Mouse (Mus musculus): ENCODE results near the gene Trmt10c. TPM values are rescaled to one million over a fixed set of nuclear protein-coding genes. Genes with fewer than 3 reads are reported as not detected.
"Not testable (repeated sequence)": the region's sequence is repeated elsewhere in the genome, so short reads cannot be mapped to it uniquely, and the experiment has no call there.

Gene Trmt10c
- polyA plus RNA-seq, 1 experiment from 2014 or later, result 20.0 TPM

DNA sequence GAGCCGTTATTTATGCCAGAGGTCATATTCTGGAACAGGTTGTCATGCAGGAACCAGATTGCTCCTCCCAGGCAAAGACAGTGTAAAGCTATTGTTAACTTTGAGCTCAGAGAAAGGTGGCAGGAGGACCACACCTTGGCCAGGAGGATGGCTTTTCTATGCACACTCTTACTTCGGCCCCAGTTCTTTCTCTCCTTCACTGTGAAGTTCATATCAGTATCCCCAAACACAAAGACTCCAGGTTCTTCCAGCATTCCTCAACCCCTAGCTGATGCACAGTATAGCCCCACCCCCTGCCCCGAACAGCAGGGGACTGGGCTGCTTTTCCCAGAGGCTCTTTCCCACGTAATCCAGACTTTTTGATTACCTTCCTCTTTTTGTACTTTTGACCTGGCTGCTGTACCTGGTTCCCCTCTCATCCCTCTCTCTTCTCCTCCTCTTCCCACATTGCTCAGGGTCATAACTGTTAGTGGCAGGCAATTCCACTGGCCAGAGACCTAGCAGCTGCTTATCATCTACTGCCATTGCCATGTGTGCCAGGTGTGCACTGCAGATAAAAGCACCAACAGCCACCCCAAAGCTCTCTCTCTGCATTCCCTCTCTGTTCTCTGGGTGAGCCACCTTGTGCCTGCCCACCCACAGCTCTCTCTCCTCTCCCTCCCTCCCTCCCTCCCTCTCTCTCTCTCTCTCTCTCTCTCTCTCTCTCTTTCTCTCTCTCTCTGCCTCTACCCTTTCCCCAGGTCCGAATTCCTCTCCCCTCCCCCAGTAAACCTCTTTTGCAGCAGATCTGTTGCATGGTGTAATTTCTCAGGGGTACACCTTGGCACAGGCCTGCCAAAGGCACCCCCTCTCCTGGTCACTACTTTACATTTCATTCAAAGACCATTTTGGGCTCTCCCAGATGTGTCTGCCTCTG is 34.0 kb upstream of the Trmt10c start:
- Histone ChIP-seq H3K4me1 (replicated peaks) (peaks cover 4% of the 10 kb centered on the region), H3K36me3 (no peaks in the 10 kb centered on the region), H3K27ac (no peak overlapping the region), H3K9ac (no peak overlapping the region), H3K4me3 (no peak overlapping the region), H3K4me2 (no peak overlapping the region), H3K27me3 (no peaks in the 10 kb centered on the region), H3K9me3 (replicated peaks) (no peaks in the 10 kb centered on the region)
- 39% methylated on average over 5 of the region's 5 CpGs for WGBS
- ATAC-seq (replicated peaks; ENCODE audit: insufficient number of reproducible peaks, insufficient read depth, low FRiP score, low read depth), result no peak

DNA sequence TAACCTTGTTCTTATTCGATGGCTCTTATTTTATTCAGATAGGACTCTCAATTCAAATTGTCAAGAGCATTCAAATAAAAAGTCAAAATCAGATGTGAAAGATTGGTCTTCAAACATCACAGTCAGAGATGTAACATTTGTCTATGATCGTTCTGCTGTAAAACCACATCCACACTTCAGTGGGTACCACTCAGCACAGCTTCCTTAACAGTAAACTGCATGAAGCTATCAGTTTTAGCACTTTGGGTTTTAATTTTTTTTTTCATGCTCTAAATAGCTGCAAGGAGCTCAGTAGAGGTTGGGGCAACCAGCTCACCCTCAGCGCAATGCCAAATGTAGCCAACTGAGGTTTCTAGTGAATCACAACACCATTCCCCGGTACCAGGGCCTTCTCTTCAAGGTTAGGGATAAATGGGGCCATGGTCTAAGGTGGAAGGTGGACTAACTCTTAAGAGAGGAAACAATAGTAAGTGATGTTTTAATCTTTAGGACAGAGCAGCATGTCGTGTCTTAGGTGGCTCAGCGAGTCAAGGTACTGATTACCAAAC is 31.0 kb upstream of the Trmt10c start:
- no peak for ATAC-seq (replicated peaks; ENCODE audit: insufficient number of reproducible peaks, insufficient read depth, low FRiP score, low read depth)
- H3K9ac ChIP-seq, result no peak overlapping the region
- H3K4me3 ChIP-seq, result no peak overlapping the region
- no peak overlapping the region for H3K4me2 ChIP-seq
- H3K4me1 ChIP-seq (replicated peaks), result no peaks in the 10 kb centered on the region
- 81% methylated on average over 6 of the region's 6 CpGs for WGBS
- H3K27ac ChIP-seq, result no peak overlapping the region
- 0 out of 2 replicates have a peak, but pooled peaks cover 5% of the 10 kb centered on the region for H3K27me3 ChIP-seq
- H3K36me3 ChIP-seq, result no peaks in the 10 kb centered on the region
- no peaks in the 10 kb centered on the region for H3K9me3 ChIP-seq (replicated peaks)

DNA sequence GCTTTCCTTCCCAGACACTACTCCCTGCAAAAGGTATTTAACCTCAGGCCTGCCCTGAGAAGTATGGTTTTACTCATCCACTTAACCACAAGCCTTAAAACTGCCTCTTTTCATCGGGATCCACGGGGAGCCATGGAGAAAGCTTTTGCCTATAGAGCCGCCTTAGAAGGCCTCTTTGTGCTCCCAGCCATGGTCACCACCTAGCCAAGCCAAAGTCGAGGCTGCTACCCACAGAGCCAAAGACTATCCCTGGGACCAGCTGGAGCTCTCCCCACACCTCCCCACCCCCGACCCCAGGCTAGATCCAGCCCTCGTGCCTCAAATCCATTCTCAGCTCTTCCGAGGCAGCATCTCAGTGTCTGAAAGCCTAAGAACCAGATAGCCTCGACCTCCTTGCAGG is 28.5 kb upstream of the Trmt10c start:
- no peak overlapping the region for H3K4me2 ChIP-seq
- ATAC-seq (replicated peaks; ENCODE audit: insufficient number of reproducible peaks, insufficient read depth, low FRiP score, low read depth), result no peak
- H3K4me1 ChIP-seq (replicated peaks), result no peaks in the 10 kb centered on the region
- H3K9ac ChIP-seq, result no peak overlapping the region
- no peak overlapping the region for H3K27ac ChIP-seq
- no peak overlapping the region for H3K4me3 ChIP-seq
- 0 out of 2 replicates have a peak, but pooled peaks cover 5% of the 10 kb centered on the region for H3K27me3 ChIP-seq
- H3K36me3 ChIP-seq, result no peaks in the 10 kb centered on the region
- H3K9me3 ChIP-seq (replicated peaks), result no peaks in the 10 kb centered on the region
- WGBS, result 46% methylated on average over 8 of the region's 8 CpGs

DNA sequence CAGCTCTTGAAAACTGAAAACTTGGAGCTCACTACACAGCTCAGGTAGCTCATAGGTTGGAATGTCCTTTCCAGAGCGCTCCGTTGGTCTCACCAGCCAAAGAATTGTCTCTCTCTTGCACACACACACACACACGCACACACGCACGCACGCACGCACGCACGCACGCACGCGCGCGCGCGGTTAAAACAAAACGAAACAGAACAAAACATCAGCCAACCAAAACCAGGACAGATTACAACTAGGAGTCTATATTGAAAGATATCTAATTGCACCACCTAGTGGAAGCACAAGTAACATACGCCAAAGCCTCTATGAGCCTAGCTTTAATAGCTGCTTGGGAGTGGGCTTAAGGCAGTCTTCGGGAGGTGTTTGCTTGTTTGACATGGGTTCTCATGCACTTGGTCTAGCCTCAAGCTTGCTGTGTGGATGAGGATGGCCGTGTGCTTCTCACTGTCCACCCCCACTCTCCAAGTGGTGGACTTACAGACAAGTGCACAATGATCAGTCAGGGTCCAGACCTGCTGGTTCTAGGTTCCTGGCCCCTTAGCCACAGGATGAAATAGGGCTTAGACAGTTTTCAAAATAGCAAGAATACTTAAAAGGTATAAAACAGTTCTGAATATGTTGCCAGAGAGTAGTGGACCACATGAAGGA is 26.8 kb upstream of the Trmt10c start:
- H3K27me3 ChIP-seq, result 0 out of 2 replicates have a peak, but pooled peaks cover 5% of the 10 kb centered on the region
- peak overlapping the region; percentile 56 for H3K9ac ChIP-seq
- peak overlapping the region; percentile 69 for H3K4me2 ChIP-seq
- ATAC-seq (replicated peaks; ENCODE audit: insufficient number of reproducible peaks, insufficient read depth, low FRiP score, low read depth), result peak; percentile 77
- peak overlapping the region; percentile 59 for H3K4me3 ChIP-seq
- WGBS, result 12% methylated on average over 20 of the region's 20 CpGs
- peak overlapping the region; percentile 56; the same call in 1 of the 2 replicates for H3K27ac ChIP-seq
- H3K36me3 ChIP-seq, result no peaks in the 10 kb centered on the region
- no peaks in the 10 kb centered on the region for H3K4me1 ChIP-seq (replicated peaks)
- no peaks in the 10 kb centered on the region for H3K9me3 ChIP-seq (replicated peaks)

GRCm38 (mm10) chr16:56062981-56063380 is 25.4 kb upstream of the Trmt10c start:
- WGBS, result 73% methylated on average over 11 of the region's 11 CpGs
- Histone ChIP-seq H3K9ac (no peak overlapping the region), H3K9me3 (replicated peaks) (no peaks in the 10 kb centered on the region), H3K27me3 (0 out of 2 replicates have a peak, but pooled peaks cover 5% of the 10 kb centered on the region), H3K4me2 (no peak overlapping the region), H3K4me1 (replicated peaks) (no peaks in the 10 kb centered on the region), H3K27ac (no peak overlapping the region), H3K4me3 (no peak overlapping the region), H3K36me3 (no peaks in the 10 kb centered on the region)
- ATAC-seq (replicated peaks; ENCODE audit: insufficient number of reproducible peaks, insufficient read depth, low FRiP score, low read depth), result no peak

DNA sequence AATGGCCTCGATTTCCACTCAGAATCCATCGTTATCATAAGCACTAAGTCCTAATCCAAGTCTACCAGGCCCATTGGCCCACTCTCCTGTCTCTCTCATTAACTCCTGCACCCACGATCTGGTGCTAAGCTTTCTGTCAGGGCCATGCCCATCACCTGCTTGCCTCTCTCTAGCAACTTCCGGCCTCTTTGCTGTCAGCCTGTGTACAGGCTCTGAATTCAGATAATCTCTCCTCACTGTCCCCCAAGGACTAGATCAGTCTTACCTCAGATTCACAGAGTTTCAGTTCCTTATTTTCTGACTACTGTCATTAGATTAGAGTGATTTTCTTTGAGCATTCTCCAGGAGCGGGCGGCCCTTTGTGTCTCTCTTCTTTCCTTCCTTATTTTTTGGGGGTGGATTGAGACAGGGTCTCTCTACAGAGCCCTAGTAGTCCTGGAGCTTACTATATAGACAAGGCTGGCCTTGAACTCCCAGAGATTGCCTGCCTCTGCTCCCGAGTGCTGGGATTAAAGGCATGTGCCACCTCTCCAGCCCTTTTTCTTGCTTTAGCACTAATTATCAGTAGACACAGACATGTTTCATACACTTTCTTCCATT is 24.5 kb upstream of the Trmt10c start:
- H3K4me2 ChIP-seq, result no peak overlapping the region
- WGBS, result 62% methylated on average over 7 of the region's 7 CpGs
- no peak overlapping the region for H3K4me3 ChIP-seq
- H3K4me1 ChIP-seq (replicated peaks), result no peaks in the 10 kb centered on the region
- 0 out of 2 replicates have a peak, but pooled peaks cover 5% of the 10 kb centered on the region for H3K27me3 ChIP-seq
- H3K9ac ChIP-seq, result no peak overlapping the region
- H3K27ac ChIP-seq, result no peak overlapping the region
- H3K36me3 ChIP-seq, result no peaks in the 10 kb centered on the region
- no peaks in the 10 kb centered on the region for H3K9me3 ChIP-seq (replicated peaks)
- ATAC-seq (replicated peaks; ENCODE audit: insufficient number of reproducible peaks, insufficient read depth, low FRiP score, low read depth), result no peak

DNA sequence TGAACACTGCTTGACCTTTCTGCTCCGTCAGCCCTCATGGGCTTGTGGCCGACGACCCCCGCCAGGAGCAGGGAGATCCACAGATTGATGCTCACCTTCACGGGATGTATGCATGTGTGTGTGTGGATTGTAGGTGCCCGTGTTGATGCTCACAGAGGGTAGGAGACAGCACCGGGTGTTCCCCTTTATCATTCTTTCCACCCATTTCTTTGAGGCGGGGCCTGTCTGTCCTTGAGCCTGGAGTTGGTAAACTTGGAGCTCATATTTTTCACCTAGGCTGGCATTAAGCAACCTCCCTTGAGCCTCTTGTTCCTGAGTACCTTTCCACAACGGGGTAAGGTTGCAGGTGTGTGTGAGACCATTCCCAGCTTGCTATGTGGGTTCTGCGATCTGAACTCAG is 20.5 kb upstream of the Trmt10c start:
- Histone ChIP-seq H3K36me3 (no peaks in the 10 kb centered on the region), H3K4me3 (no peak overlapping the region), H3K4me1 (replicated peaks) (no peaks in the 10 kb centered on the region), H3K4me2 (no peak overlapping the region), H3K27ac (no peak overlapping the region), H3K9me3 (replicated peaks) (no peaks in the 10 kb centered on the region), H3K27me3 (no peaks in the 10 kb centered on the region), H3K9ac (no peak overlapping the region)
- no peak for ATAC-seq (replicated peaks; ENCODE audit: insufficient number of reproducible peaks, insufficient read depth, low FRiP score, low read depth)
- WGBS, result 77% methylated on average over 10 of the region's 10 CpGs

- Histone ChIP-seq H3K4me1 (replicated peaks) (no peaks in the 10 kb centered on the region), H3K27me3 (no peaks in the 10 kb centered on the region), H3K27ac (no peak overlapping the region), H3K9me3 (replicated peaks) (no peaks in the 10 kb centered on the region), H3K4me3 (no peak overlapping the region), H3K4me2 (no peak overlapping the region), H3K9ac (no peak overlapping the region), H3K36me3 (no peaks in the 10 kb centered on the region)
- no peak for ATAC-seq (replicated peaks; ENCODE audit: insufficient number of reproducible peaks, insufficient read depth, low FRiP score, low read depth)
- 70% methylated on average over 7 of the region's 7 CpGs for WGBS
Measured at GRCm38 (mm10) chr16:56056944-56057590, 19.4 kb upstream of the Trmt10c start.

DNA sequence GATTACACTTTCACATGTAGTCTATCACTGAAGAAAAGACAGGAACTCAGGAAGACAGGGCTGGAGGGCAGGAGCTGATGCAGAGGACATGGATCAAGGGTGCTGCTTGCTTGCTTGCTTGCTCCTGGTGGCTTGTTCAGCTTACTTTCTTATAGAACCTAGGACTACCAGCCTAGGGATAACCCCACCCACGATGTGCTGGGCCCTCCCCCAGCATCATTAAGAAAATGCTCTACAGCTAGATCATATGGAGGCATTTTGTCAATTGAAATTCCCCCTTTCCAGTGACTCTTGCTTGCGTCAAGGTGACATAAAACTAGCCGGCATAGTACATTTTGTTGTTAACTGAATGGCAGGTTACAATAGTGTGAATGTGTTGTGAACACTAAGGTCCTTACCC is 18.3 kb upstream of the Trmt10c start:
- H3K4me1 ChIP-seq (replicated peaks), result no peaks in the 10 kb centered on the region
- no peaks in the 10 kb centered on the region for H3K36me3 ChIP-seq
- no peaks in the 10 kb centered on the region for H3K27me3 ChIP-seq
- no peak overlapping the region for H3K9ac ChIP-seq
- no peak overlapping the region for H3K27ac ChIP-seq
- 81% methylated on average over 3 of the region's 3 CpGs for WGBS
- ATAC-seq (replicated peaks; ENCODE audit: insufficient number of reproducible peaks, insufficient read depth, low FRiP score, low read depth), result no peak
- H3K9me3 ChIP-seq (replicated peaks), result no peaks in the 10 kb centered on the region
- H3K4me2 ChIP-seq, result no peak overlapping the region
- H3K4me3 ChIP-seq, result no peak overlapping the region

- not testable (repeated sequence) for H3K9me3 ChIP-seq (replicated peaks); H3K9ac ChIP-seq; H3K4me3 ChIP-seq; H3K4me1 ChIP-seq (replicated peaks); H3K27me3 ChIP-seq; H3K36me3 ChIP-seq; H3K4me2 ChIP-seq; H3K27ac ChIP-seq; ATAC-seq (replicated peaks; ENCODE audit: insufficient number of reproducible peaks, insufficient read depth, low FRiP score, low read depth)
- WGBS, result no CpG with 5 or more reads among the region's 4 CpGs
Measured at GRCm38 (mm10) chr16:56048038-56048437, 10.4 kb upstream of the Trmt10c start, which contains the start of gene Senp7. Gene Senp7, plus strand, starts transcription at chr16:56048338.

DNA sequence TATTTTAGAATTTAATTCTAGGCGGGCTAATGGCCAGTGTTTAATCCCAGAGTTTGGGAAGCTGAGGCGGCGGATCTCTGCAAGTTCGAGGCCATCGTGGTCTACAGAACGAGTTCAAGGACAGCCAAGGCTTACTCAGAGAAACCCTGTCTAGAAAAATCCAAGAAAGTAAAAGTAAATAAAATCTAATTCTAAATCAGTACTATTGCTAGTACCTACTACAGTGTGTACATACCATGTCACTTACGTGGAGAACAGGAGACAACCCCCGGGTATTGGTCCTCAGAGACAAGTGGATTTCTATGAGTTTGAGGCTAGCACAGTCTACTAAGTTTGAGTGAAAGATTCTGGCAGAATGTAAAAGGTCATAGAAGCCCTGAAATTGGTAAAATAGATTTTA is 471 bp upstream of the Trmt10c start:
- Histone ChIP-seq H3K27me3 (no peaks in the 10 kb centered on the region), H3K4me2 (peak overlapping the region; percentile 65), H3K9ac (peak overlapping the region; percentile 85), H3K27ac (peak overlapping the region; percentile 86), H3K36me3 (peaks cover 16% of the 10 kb centered on the region), H3K9me3 (replicated peaks) (no peaks in the 10 kb centered on the region), H3K4me1 (replicated peaks) (peaks cover 14% of the 10 kb centered on the region), H3K4me3 (peak overlapping the region; percentile 78)
- ATAC-seq (replicated peaks; ENCODE audit: insufficient number of reproducible peaks, insufficient read depth, low FRiP score, low read depth), result no peak
- 28% methylated on average over 8 of the region's 8 CpGs for WGBS
